Mouse (Mus musculus) cerebellum, adult (tissue): Measurements from ENCODE around the gene Gjd3.

Source experiments
- ATAC-seq: cut with Nextera tagmentation; 2 replicates; pipeline ENCODE4 v1.9.2; 2017; ENCODE audit warnings: mild to moderate bottlenecking, moderate library complexity, mixed read lengths; ENCODE audit not compliant: insufficient number of reproducible peaks, low FRiP score, low TSS enrichment

The Gjd3 gene

GRCm38 (mm10) chr11:98981997-98982772 is 631 bp downstream of the Gjd3 start:
- ATAC-seq: peak; percentile 62; the same call in 1 of the 2 replicates

- 0 out of 2 replicates have a peak, but pooled peaks have one; percentile 5 for ATAC-seq
These were observed 1.4 kb downstream of the Gjd3 start for GRCm38 (mm10) chr11:98981289-98981996.

GRCm38 (mm10) chr11:98979356-98979755 is 3.5 kb downstream of the Gjd3 start:
- ATAC-seq: no peak

GRCm38 (mm10) chr11:98978526-98979148 is 4.2 kb downstream of the Gjd3 start:
- ATAC-seq: no peak

- no peak for ATAC-seq
These were observed 7.7 kb downstream of the Gjd3 start for GRCm38 (mm10) chr11:98974871-98975719.

GRCm38 (mm10) chr11:98974213-98974612 is 8.6 kb downstream of the Gjd3 start:
- ATAC-seq: no peak

- ATAC-seq: no peak
These were observed 9.2 kb downstream of the Gjd3 start for GRCm38 (mm10) chr11:98973584-98973983.

- ATAC-seq: no peak
These were observed 9.9 kb downstream of the Gjd3 start for GRCm38 (mm10) chr11:98972801-98973360.

GRCm38 (mm10) chr11:98972215-98972614 is 10.6 kb downstream of the Gjd3 start:
- peak; percentile 50; the same call in 1 of the 2 replicates for ATAC-seq

- no peak for ATAC-seq
These were observed 11.3 kb downstream of the Gjd3 start for GRCm38 (mm10) chr11:98971316-98972031.

GRCm38 (mm10) chr11:98970191-98970925 is 12.5 kb downstream of the Gjd3 start:
- ATAC-seq: no peak

GRCm38 (mm10) chr11:98969496-98969927 is 13.3 kb downstream of the Gjd3 start:
- ATAC-seq: no peak

GRCm38 (mm10) chr11:98968716-98969495 is 13.9 kb downstream of the Gjd3 start:
- no peak for ATAC-seq

- ATAC-seq: no peak
These were observed 14.7 kb downstream of the Gjd3 start for GRCm38 (mm10) chr11:98968079-98968478.

- peak; percentile 43; the same call in 1 of the 2 replicates for ATAC-seq
These were observed 16.2 kb downstream of the Gjd3 start for GRCm38 (mm10) chr11:98966499-98967141.

- no peak for ATAC-seq
These were observed 17.3 kb downstream of the Gjd3 start for GRCm38 (mm10) chr11:98965416-98966077.
